Mouse (Mus musculus) lung, embryonic 16.5 days (tissue): ENCODE data around the gene Krtap28-10. TPM values are rescaled to one million over a fixed set of nuclear protein-coding genes. Genes with fewer than 3 reads are reported as not detected.
"Not testable (repeated sequence)": the region's sequence is repeated elsewhere in the genome, so short reads cannot be mapped to it uniquely, and the experiment has no call there.

ENCODE experiments used
- ATAC-seq: fragments of 200-750 bp; cut with Nextera tagmentation; 2 replicates; pipeline ENCODE4 v1.8.0; 2017; ENCODE audit warnings: low read depth, mild to moderate bottlenecking, moderate library complexity
- H3K27ac ChIP-seq: fragments of 300-500 bp; sonication (generic); 2 replicates; pipeline ENCODE4 v1.5.1; 2014; ENCODE audit warnings: mild to moderate bottlenecking, control low read depth, low read length
- H3K27me3 ChIP-seq: fragments of 300-500 bp; sonication (generic); 2 replicates; pipeline ENCODE4 v1.6.1; 2014; ENCODE audit warnings: low read depth, low read length, mixed read lengths; ENCODE audit not compliant: control insufficient read depth, insufficient read depth
- H3K36me3 ChIP-seq: fragments of 300-500 bp; sonication (generic); 2 replicates; pipeline ENCODE4 v1.6.1; 2014; ENCODE audit warnings: low read length; ENCODE audit not compliant: control insufficient read depth, insufficient read depth
- H3K4me1 ChIP-seq: fragments of 300-500 bp; sonication (generic); replicated peaks from 2 replicates; pipeline ENCODE4 v1.6.1; 2014; ENCODE audit warnings: low read length, mixed read lengths; ENCODE audit not compliant: control insufficient read depth, insufficient read depth
- H3K4me2 ChIP-seq: fragments of 300-500 bp; sonication (generic); 2 replicates; pipeline ENCODE4 v1.6.1; 2014; ENCODE audit warnings: low read depth, low read length, control low read depth
- H3K4me3 ChIP-seq: fragments of 300-500 bp; sonication (generic); 2 replicates; pipeline ENCODE4 v1.5.1; 2014; ENCODE audit warnings: mild to moderate bottlenecking, low read length, control low read depth
- H3K9ac ChIP-seq: fragments of 300-500 bp; sonication (generic); 2 replicates; pipeline ENCODE4 v1.6.1; 2014; ENCODE audit warnings: low read length, control low read depth
- H3K9me3 ChIP-seq: fragments of 300-500 bp; sonication (generic); 2 replicates; pipeline ENCODE4 v1.6.1; 2016; ENCODE audit warnings: low read length; ENCODE audit not compliant: control insufficient read depth
- WGBS: fragments of 180-500 bp; shearing (Covaris S2); extraction: QIAGEN DNeasy Blood & Tissue Kit; methylation state at CpG from one replicate; pipeline ENCODE4 v1.1.7; 2014; 5-methylcytosine and 5-hydroxymethylcytosine counted together
- polyA plus RNA-seq: library from polyadenylated mRNA; unstranded; fragments of >200 nt; fragmentation: Nextera tagmentation; extraction: Ambion mirVana; gene quantifications from 2 replicates; pipeline ENCODE4 v1.2.1, GENCODE M21; 2015

Gene Krtap28-10
- polyA plus RNA-seq, 1 experiment from 2014 or later, result not detected

DNA sequence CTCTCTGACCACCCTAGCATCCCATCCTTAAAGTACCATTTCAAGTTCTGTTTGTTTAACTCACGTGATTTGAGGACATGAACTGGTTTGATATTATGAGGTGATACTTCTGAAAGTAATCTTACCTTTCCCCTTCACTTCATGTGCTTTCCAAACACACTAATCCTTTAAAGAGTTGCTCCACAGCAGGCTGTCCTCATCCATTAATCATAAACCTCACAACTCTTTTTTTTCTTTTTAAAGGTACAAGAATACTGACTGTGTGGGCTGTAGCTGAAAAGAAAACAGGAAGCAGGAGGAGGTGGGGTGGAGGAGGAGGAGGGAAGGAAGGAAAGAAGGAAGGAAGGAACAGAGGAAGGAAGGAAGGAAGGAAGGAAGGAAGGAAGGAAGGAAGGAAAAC, 10.3 kb downstream of the Krtap28-10 start:
- Histone ChIP-seq H3K27me3 (no peaks in the 10 kb centered on the region), H3K4me2 (no peak overlapping the region), H3K4me1 (no peaks in the 10 kb centered on the region), H3K9ac (no peak overlapping the region), H3K4me3 (no peak overlapping the region), H3K36me3 (no peaks in the 10 kb centered on the region), H3K27ac (no peak overlapping the region), H3K9me3 (no peaks in the 10 kb centered on the region)
- WGBS, result 10% methylated on average over 1 of the region's 1 CpGs
- no peak for ATAC-seq

DNA sequence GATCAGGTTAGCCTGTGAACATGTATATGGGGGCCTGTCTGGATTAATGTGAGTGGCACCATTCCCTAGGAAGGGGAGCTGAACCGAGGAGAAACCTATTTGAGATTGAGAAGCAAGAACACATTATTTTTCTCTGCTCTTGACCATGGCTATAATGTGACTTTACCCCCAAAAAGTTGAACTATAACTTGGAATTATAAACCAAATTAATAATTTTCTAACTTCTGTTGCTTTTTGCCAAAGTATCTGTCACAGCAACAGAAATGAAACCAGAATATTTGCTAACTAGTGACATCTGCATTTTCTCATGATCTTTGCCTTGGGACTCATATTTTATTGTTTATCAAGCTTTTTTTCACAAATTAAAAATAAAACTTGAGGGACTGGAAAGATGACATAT, 25.7 kb downstream of the Krtap28-10 start:
- no peaks in the 10 kb centered on the region for H3K27me3 ChIP-seq
- 61% methylated on average over 1 of the region's 1 CpGs for WGBS

DNA sequence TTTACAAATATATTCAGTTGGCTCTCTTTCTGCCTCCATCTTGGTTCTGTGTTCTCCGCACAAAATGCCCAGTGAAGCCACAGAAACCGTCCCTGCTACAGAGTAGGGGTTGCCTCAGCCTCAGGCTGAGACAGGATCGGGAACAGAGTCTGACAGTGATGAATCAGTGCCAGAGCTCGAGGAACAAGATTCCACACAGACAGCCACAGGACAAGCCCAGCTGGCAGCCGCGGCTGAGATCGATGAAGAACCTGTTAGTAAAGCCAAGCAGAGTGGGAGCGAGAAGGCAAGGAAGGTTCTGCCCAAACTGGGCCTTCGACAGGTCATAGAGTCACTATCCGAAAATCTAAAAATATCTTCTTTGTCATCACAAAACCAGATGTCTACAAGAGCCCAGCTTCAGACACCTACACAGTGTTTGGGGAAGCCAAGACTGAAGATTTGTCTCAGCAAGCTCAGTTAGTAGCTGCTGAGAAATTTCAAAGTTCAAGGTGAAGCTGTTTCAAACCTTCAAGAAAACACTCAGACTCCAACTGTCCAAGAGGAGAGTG, 26.9 kb downstream of the Krtap28-10 start:
- no peak for ATAC-seq
- H3K4me3 ChIP-seq, result no peak overlapping the region
- 53% methylated on average over 10 of the region's 10 CpGs for WGBS
- no peak overlapping the region for H3K27ac ChIP-seq
- no peaks in the 10 kb centered on the region for H3K36me3 ChIP-seq
- no peaks in the 10 kb centered on the region for H3K27me3 ChIP-seq
- no peak overlapping the region for H3K9ac ChIP-seq
- H3K4me2 ChIP-seq, result no peak overlapping the region
- H3K4me1 ChIP-seq, result no peaks in the 10 kb centered on the region
- H3K9me3 ChIP-seq, result no peaks in the 10 kb centered on the region

More for the DNA sequence above, 25.7 kb downstream of the Krtap28-10 start:
- Histone ChIP-seq H3K4me3 (no peak overlapping the region), H3K4me1 (no peaks in the 10 kb centered on the region), H3K4me2 (no peak overlapping the region), H3K36me3 (no peaks in the 10 kb centered on the region), H3K9me3 (no peaks in the 10 kb centered on the region), H3K27ac (no peak overlapping the region), H3K9ac (no peak overlapping the region)
- ATAC-seq, result no peak

DNA sequence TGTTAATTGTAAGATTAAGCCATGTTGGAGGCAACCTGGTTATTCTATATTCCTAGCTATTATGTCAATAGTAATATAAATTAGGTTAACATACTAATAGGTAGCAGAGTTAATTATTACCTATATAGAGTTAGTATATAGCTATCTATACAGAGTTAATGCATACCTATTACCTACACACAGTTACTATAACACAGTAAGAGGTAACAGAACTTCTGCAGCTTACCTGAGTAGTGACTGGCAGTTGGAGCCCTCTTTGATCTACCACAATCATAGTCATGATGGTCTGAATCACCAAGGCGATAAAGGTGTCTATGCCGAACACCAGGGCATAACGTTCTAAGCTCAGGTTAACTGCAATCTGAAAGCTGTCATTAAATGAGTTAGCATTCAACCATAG, 27.8 kb downstream of the Krtap28-10 start:
- ATAC-seq, result no peak
- H3K9ac ChIP-seq, result no peak overlapping the region
- no peak overlapping the region for H3K27ac ChIP-seq
- no peaks in the 10 kb centered on the region for H3K36me3 ChIP-seq
- WGBS, result 92% methylated on average over 3 of the region's 3 CpGs
- H3K9me3 ChIP-seq, result no peaks in the 10 kb centered on the region
- no peak overlapping the region for H3K4me3 ChIP-seq
- no peaks in the 10 kb centered on the region for H3K4me1 ChIP-seq
- no peaks in the 10 kb centered on the region for H3K27me3 ChIP-seq
- H3K4me2 ChIP-seq, result no peak overlapping the region

DNA sequence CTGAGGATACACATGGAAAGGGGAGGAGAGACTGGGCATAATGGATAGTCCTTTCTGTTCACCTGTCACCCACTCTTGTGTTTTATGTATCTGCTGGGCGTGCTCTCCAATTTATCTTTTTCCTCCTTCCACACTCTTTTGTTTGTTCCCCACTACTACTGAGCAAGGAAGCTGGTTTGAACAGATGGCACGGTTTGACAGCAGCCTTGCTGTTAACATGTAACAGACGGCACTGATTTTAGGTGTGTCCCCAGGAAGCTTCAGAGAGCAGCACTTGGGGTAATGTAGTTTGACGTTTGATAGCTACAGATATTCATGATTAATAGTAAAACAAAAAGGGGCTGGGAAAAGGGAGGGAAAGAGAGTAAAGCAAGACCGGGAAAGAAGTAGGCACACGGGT, 34.8 kb downstream of the Krtap28-10 start:
- Histone ChIP-seq H3K4me2 (no peak overlapping the region), H3K4me1 (no peaks in the 10 kb centered on the region), H3K27ac (no peak overlapping the region), H3K9me3 (no peaks in the 10 kb centered on the region), H3K9ac (no peak overlapping the region), H3K4me3 (no peak overlapping the region), H3K27me3 (no peaks in the 10 kb centered on the region), H3K36me3 (no peaks in the 10 kb centered on the region)
- ATAC-seq, result no peak
- 57% methylated on average over 6 of the region's 6 CpGs for WGBS

DNA sequence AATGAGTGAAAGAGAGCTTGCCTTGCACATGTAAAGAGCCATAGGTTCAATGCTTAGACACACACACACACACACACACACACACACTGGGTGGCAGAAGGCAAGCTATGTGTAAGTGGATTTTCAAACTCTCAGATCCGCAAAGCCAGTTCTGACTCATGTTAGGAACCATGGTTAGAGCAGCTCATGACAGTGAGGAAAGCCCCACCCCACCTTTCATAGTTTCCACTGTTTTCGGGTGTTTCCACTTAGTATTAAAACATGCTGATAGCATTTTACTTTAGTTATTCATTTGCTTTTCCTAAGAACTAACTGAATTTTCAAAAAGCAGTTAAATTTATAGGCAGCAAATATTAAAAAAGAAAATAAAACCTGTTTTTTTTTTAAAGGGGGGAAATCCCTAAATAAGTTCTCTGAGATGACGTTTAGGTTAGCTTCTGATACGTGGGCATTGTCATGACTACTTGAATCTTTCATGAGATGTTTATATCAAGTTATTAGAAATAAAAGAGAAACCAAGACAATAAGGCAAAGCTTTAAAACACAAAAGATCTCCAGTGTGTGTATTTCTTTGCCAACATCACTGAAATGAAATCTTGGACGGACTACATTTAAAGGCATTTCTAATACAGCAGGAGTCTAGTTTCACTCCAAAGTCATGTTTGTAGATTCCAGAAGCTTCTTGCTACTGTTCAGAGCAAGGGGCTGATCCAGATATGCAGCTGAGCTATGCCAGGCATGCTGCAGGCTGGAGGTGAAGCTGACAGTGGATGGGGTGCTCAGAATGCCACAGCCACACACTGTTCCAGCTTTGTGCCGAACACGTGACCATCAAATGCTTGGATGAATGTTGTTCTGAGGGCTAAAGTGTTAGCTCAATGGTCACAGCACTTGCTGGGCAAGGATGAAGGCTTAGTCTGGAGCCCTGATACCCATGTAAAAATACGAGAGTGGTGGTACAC, 35.8 kb downstream of the Krtap28-10 start:
- no peak overlapping the region for H3K4me3 ChIP-seq
- no peak overlapping the region for H3K9ac ChIP-seq
- H3K36me3 ChIP-seq, result no peaks in the 10 kb centered on the region
- H3K4me2 ChIP-seq, result no peak overlapping the region
- no peaks in the 10 kb centered on the region for H3K4me1 ChIP-seq
- 60% methylated on average over 8 of the region's 8 CpGs for WGBS
- no peaks in the 10 kb centered on the region for H3K27me3 ChIP-seq
- H3K27ac ChIP-seq, result no peak overlapping the region
- no peak for ATAC-seq
- no peaks in the 10 kb centered on the region for H3K9me3 ChIP-seq

DNA sequence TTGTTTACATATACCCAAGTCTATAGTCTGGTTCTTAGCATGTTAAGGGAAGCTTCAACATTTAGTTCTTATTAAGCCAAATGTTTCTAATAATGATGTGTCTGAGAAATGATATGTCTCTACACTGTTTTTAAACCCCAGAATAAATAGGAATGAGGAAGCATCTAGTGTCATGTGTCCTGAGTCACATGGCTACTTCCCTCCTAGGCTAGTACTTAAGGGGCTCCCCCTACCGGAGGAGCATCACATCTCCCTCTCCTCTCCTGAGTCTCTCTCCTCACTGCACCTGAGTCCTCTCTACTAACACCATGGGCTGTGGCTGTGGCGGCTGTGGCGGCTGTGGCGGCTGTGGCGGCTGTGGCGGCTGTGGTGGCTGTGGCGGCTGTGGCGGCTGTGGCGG, 42.0 kb downstream of the Krtap28-10 start, which contains the start of gene Gm47959:
TSS of gene Gm47959 (plus strand) at position 243 of the 400 bp plus-strand sequence.
- not testable (repeated sequence) for H3K27ac ChIP-seq, ATAC-seq, H3K9ac ChIP-seq, H3K27me3 ChIP-seq, H3K36me3 ChIP-seq, H3K9me3 ChIP-seq, H3K4me2 ChIP-seq, H3K4me1 ChIP-seq, H3K4me3 ChIP-seq
- WGBS, result 97% methylated on average over 6 of the region's 9 CpGs

DNA sequence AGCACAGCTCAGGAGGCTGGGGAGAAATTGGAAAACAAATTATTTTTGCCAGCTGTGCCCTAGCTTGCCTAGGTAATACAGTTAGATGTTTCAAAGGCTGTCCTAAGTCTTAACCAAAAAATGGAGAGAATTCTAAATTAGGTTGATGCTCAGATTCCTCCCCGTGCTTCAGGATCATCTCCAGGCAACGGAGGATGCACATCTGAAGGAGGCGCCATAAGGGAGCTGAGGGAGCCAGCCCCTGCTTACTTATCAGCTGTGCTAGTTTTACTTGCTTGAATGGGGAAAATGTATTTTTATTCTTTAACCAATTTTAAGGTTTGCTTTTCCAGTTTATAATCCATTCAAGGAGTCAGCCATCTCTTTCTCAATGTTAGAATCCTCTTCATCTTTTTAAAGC, 48.3 kb downstream of the Krtap28-10 start:
- no peaks in the 10 kb centered on the region for H3K27me3 ChIP-seq
- no peak overlapping the region for H3K9ac ChIP-seq
- H3K36me3 ChIP-seq, result no peaks in the 10 kb centered on the region
- no peaks in the 10 kb centered on the region for H3K9me3 ChIP-seq
- H3K27ac ChIP-seq, result no peak overlapping the region
- 84% methylated on average over 3 of the region's 3 CpGs for WGBS
- no peaks in the 10 kb centered on the region for H3K4me1 ChIP-seq
- no peak overlapping the region for H3K4me2 ChIP-seq
- H3K4me3 ChIP-seq, result no peak overlapping the region
- no peak for ATAC-seq

DNA sequence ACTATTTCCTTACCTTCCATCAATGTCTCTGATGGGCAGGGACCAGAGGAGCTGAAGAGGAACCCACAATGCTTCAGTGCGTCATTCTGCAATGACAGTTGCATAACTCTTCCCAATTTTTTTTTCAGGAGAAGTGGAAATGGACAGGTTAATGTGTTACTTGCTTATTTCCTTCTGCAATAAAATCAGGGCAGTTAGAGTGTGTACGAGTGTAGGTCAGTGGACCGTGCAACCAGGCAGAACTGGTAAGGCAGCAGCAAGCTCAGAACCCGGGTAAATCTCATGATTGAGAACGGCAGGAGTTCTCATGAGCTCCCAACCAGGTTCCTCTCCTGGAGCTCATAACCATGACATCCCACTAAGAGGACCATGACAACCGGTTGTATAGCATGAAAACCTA, 50.2 kb downstream of the Krtap28-10 start:
- no peak overlapping the region for H3K4me2 ChIP-seq
- H3K27me3 ChIP-seq, result no peaks in the 10 kb centered on the region
- ATAC-seq, result no peak
- no peaks in the 10 kb centered on the region for H3K4me1 ChIP-seq
- no peaks in the 10 kb centered on the region for H3K9me3 ChIP-seq
- H3K36me3 ChIP-seq, result no peaks in the 10 kb centered on the region
- 86% methylated on average over 6 of the region's 6 CpGs for WGBS
- no peak overlapping the region for H3K27ac ChIP-seq
- no peak overlapping the region for H3K4me3 ChIP-seq
- no peak overlapping the region for H3K9ac ChIP-seq
